Mouse (Mus musculus) forebrain, embryonic 10.5 days (tissue): ENCODE data around the gene Hypm. TPM values are rescaled to one million over a fixed set of nuclear protein-coding genes. Genes with fewer than 3 reads are reported as not detected.

Source experiments
- DNase-seq: peaks from one replicate; pipeline ENCODE4 v3.0.0-alpha.2; 2017; ENCODE audit warnings: low spot score; ENCODE audit errors: extremely low spot score
- H3K27ac ChIP-seq: fragments of 300-500 bp; sonication (generic); 2 replicates; pipeline ENCODE4 v1.5.1; 2016; ENCODE audit warnings: mild to moderate bottlenecking
- H3K27me3 ChIP-seq: fragments of 300-500 bp; sonication (generic); 2 replicates; pipeline ENCODE4 v1.6.1; 2016; ENCODE audit warnings: mild to moderate bottlenecking; ENCODE audit not compliant: poor library complexity, severe bottlenecking
- H3K36me3 ChIP-seq: fragments of 300-500 bp; sonication (generic); replicated peaks from 2 replicates; pipeline ENCODE4 v1.6.1; 2016; ENCODE audit warnings: mild to moderate bottlenecking, moderate library complexity
- H3K4me1 ChIP-seq: fragments of 300-500 bp; sonication (generic); 2 replicates; pipeline ENCODE4 v1.6.1; 2016
- H3K4me3 ChIP-seq: fragments of 300-500 bp; sonication (generic); 2 replicates; pipeline ENCODE4 v1.5.1; 2016; ENCODE audit warnings: mild to moderate bottlenecking, moderate library complexity
- H3K9me3 ChIP-seq: fragments of 300-500 bp; sonication (generic); 2 replicates; pipeline ENCODE4 v1.6.1; 2016; ENCODE audit warnings: mild to moderate bottlenecking, moderate library complexity
- WGBS: fragments of 180-500 bp; shearing (Covaris S2); methylation state at CpG from one replicate; pipeline ENCODE4 v1.1.7; 2016; 5-methylcytosine and 5-hydroxymethylcytosine counted together
- polyA plus RNA-seq: library from polyadenylated mRNA; unstranded; fragments of >200 nt; fragmentation: Nextera tagmentation; extraction: Ambion mirVana; gene quantifications from 2 replicates; pipeline ENCODE4 v1.2.1, GENCODE M21; 2016

Hypm gene
- polyA plus RNA-seq: not detected in 2 replicates

- Histone ChIP-seq H3K4me3 (no peak within 1 kb of the TSS), H3K9me3 (no peaks in the 10 kb centered on the region), H3K4me1 (no peaks in the 10 kb centered on the region), H3K27ac (no peak within 1 kb of the TSS), H3K27me3 (no peaks in the 10 kb centered on the region), H3K36me3 (no peaks in the 10 kb centered on the region)
- WGBS: 79% methylated on average over 3 of the region's 3 CpGs
- DNase-seq: no peak
These were observed at the start of gene Hypm for GRCm38 (mm10) chrX:9846628-9847027. TSS of gene Hypm (plus strand) at chrX:9846928.

- H3K27me3 ChIP-seq: no peaks in the 10 kb centered on the region
- H3K9me3 ChIP-seq: no peaks in the 10 kb centered on the region
- DNase-seq: no peak
- H3K36me3 ChIP-seq: no peaks in the 10 kb centered on the region
- 81% methylated on average over 1 of the region's 1 CpGs for WGBS
- no peak overlapping the region for H3K4me3 ChIP-seq
- no peak overlapping the region for H3K27ac ChIP-seq
- H3K4me1 ChIP-seq: no peaks in the 10 kb centered on the region
These were observed 36.6 kb upstream of the Hypm start for GRCm38 (mm10) chrX:9810101-9810500.

GRCm38 (mm10) chrX:9812469-9812868, 34.3 kb upstream of the Hypm start:
- no peaks in the 10 kb centered on the region for H3K4me1 ChIP-seq

GRCm38 (mm10) chrX:9834779-9835178, 11.9 kb upstream of the Hypm start:
- H3K4me3 ChIP-seq: no peak overlapping the region
- no peaks in the 10 kb centered on the region for H3K9me3 ChIP-seq
- WGBS: 75% methylated on average over 2 of the region's 2 CpGs
- DNase-seq: no peak
- no peaks in the 10 kb centered on the region for H3K27me3 ChIP-seq
- H3K4me1 ChIP-seq: no peaks in the 10 kb centered on the region
- no peak overlapping the region for H3K27ac ChIP-seq
- no peaks in the 10 kb centered on the region for H3K36me3 ChIP-seq

More at GRCm38 (mm10) chrX:9812469-9812868, 34.3 kb upstream of the Hypm start:
- no peak for DNase-seq
- Histone ChIP-seq H3K27ac (no peak overlapping the region), H3K27me3 (no peaks in the 10 kb centered on the region), H3K4me3 (no peak overlapping the region), H3K9me3 (no peaks in the 10 kb centered on the region), H3K36me3 (no peaks in the 10 kb centered on the region)

GRCm38 (mm10) chrX:9849403-9849802, 2.7 kb downstream of the Hypm start, which contains the start of gene H2al3:
TSS of gene H2al3 (plus strand) at chrX:9849703.
- no peaks in the 10 kb centered on the region for H3K36me3 ChIP-seq
- 57% methylated on average over 1 of the region's 1 CpGs for WGBS

GRCm38 (mm10) chrX:9861859-9862258, 15.1 kb downstream of the Hypm start:
- 91% methylated on average over 2 of the region's 2 CpGs for WGBS
- Histone ChIP-seq H3K36me3 (no peaks in the 10 kb centered on the region), H3K4me1 (no peaks in the 10 kb centered on the region), H3K9me3 (no peaks in the 10 kb centered on the region), H3K27me3 (no peaks in the 10 kb centered on the region), H3K27ac (no peak overlapping the region), H3K4me3 (no peak overlapping the region)
- DNase-seq: no peak

More at GRCm38 (mm10) chrX:9849403-9849802, 2.7 kb downstream of the Hypm start, which contains the start of gene H2al3:
- H3K4me3 ChIP-seq: no peak within 1 kb of the TSS
- H3K9me3 ChIP-seq: no peaks in the 10 kb centered on the region
- H3K27ac ChIP-seq: no peak within 1 kb of the TSS
- no peak for DNase-seq
- H3K27me3 ChIP-seq: no peaks in the 10 kb centered on the region
- no peaks in the 10 kb centered on the region for H3K4me1 ChIP-seq

- DNase-seq: no peak
- WGBS: 94% methylated on average over 2 of the region's 2 CpGs
- H3K27ac ChIP-seq: no peak overlapping the region
- no peaks in the 10 kb centered on the region for H3K9me3 ChIP-seq
- no peaks in the 10 kb centered on the region for H3K27me3 ChIP-seq
- H3K36me3 ChIP-seq: no peaks in the 10 kb centered on the region
- H3K4me1 ChIP-seq: no peaks in the 10 kb centered on the region
- no peak overlapping the region for H3K4me3 ChIP-seq
These were observed 28.8 kb downstream of the Hypm start for GRCm38 (mm10) chrX:9875519-9875918.

GRCm38 (mm10) chrX:9885322-9885721, 38.6 kb downstream of the Hypm start, which contains the start of gene Sytl5:
TSS of gene Sytl5 (plus strand) at chrX:9885622.
- Histone ChIP-seq H3K4me1 (no peaks in the 10 kb centered on the region), H3K27me3 (no peaks in the 10 kb centered on the region)

More at GRCm38 (mm10) chrX:9885322-9885721, 38.6 kb downstream of the Hypm start, which contains the start of gene Sytl5:
- H3K27ac ChIP-seq: no peak within 1 kb of the TSS
- no peak for DNase-seq
- WGBS: 66% methylated on average over 2 of the region's 2 CpGs
- H3K9me3 ChIP-seq: no peaks in the 10 kb centered on the region
- H3K36me3 ChIP-seq: no peaks in the 10 kb centered on the region
- no peak within 1 kb of the TSS for H3K4me3 ChIP-seq

Other genes starting within 250 kb of the Hypm start
- gene Dynlt3, start 183.9 kb upstream of the Hypm start, polyA plus RNA-seq: 20.2 and 22.1 TPM in 2 replicates
- not detected in 2 replicates for gene H2al3, start 2.8 kb downstream of the Hypm start, polyA plus RNA-seq
- gene Sytl5, start 38.7 kb downstream of the Hypm start, polyA plus RNA-seq: 0.73 and 0.90 TPM in 2 replicates